Mouse (Mus musculus) liver, embryonic 14.5 days (tissue): ENCODE measurements around the gene Ankrd33b.

Source experiments
- CTCF ChIP-seq: IDR thresholded peaks from 2 replicates; pipeline ENCODE4 v1.5.1; 2016; ENCODE audit warnings: antibody characterized with exemption, low read depth, control low read depth
- EP300 ChIP-seq: IDR thresholded peaks from 2 replicates; pipeline ENCODE4 v1.6.1; 2016; ENCODE audit warnings: antibody characterized with exemption, low read depth

GRCm38 (mm10) chr15:31279577-31280004, 87.9 kb downstream of the Ankrd33b start:
- no peak for TF ChIP-seq CTCF
- TF ChIP-seq EP300: no peak
